Mouse (Mus musculus) embryonic facial prominence, embryonic 12.5 days (tissue): ENCODE measurements around the gene Uqcc2. TPM values are rescaled to one million over a fixed set of nuclear protein-coding genes. Genes with fewer than 3 reads are reported as not detected.

Experiments
- ATAC-seq: fragments of 200-750 bp; cut with Nextera tagmentation; 2 replicates; pipeline ENCODE4 v1.8.0; 2017; ENCODE audit not compliant: insufficient number of reproducible peaks, insufficient read depth, low FRiP score, low TSS enrichment
- H3K27ac ChIP-seq: fragments of 300-500 bp; sonication (generic); 2 replicates; pipeline ENCODE4 v1.5.1; 2016; ENCODE audit warnings: mild to moderate bottlenecking
- H3K27me3 ChIP-seq: fragments of 300-500 bp; sonication (generic); 2 replicates; pipeline ENCODE4 v1.6.1; 2016; ENCODE audit warnings: mild to moderate bottlenecking, moderate library complexity
- H3K36me3 ChIP-seq: fragments of 300-500 bp; sonication (generic); 2 replicates; pipeline ENCODE4 v1.6.1; 2016; ENCODE audit warnings: mild to moderate bottlenecking
- H3K4me1 ChIP-seq: fragments of 300-500 bp; sonication (generic); 2 replicates; pipeline ENCODE4 v1.6.1; 2016
- H3K4me2 ChIP-seq: fragments of 300-500 bp; sonication (generic); replicated peaks from 2 replicates; pipeline ENCODE4 v1.6.1; 2016; ENCODE audit warnings: mild to moderate bottlenecking, moderate library complexity
- H3K4me3 ChIP-seq: fragments of 300-500 bp; sonication (generic); 2 replicates; pipeline ENCODE4 v1.5.1; 2016; ENCODE audit warnings: mild to moderate bottlenecking
- H3K9ac ChIP-seq: fragments of 300-500 bp; sonication (generic); 2 replicates; pipeline ENCODE4 v1.6.1; 2016; ENCODE audit warnings: mild to moderate bottlenecking, moderate library complexity
- H3K9me3 ChIP-seq: fragments of 300-500 bp; sonication (generic); 2 replicates; pipeline ENCODE4 v1.6.1; 2016; ENCODE audit warnings: mild to moderate bottlenecking, moderate library complexity
- WGBS: fragments of 180-500 bp; shearing (Covaris S2); methylation state at CpG from one replicate; pipeline ENCODE4 v1.1.7; 2016; 5-methylcytosine and 5-hydroxymethylcytosine counted together
- polyA plus RNA-seq: library from polyadenylated mRNA; unstranded; fragments of >200 nt; fragmentation: Nextera tagmentation; extraction: Ambion mirVana; gene quantifications from 2 replicates; pipeline ENCODE4 v1.2.1, GENCODE M21; 2016

Gene Uqcc2
- polyA plus RNA-seq, 1 experiment from 2014 or later = 340 TPM

DNA sequence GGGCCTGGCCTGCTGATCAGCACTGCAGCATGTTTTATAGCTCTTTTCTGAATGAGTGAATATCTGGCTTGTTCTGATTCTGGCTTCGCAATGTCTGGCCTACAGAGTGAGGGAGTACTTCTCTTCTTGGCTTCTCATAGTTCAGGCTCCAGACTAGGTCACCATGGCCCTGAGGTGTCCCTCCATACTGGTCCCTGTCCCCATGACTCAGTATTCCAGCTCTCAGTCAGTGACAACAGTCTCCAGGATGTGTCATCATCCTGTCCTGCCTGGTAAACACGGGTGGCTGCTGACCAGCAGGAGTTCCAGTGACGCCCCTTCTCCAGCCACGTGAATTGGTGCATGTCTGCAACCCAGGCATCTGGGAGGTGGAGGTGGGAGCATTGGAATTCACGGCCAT, 37.4 kb upstream of the Uqcc2 start:
- no peak overlapping the region for H3K4me2 ChIP-seq
- H3K27ac ChIP-seq = 0 out of 2 replicates have a peak overlapping the region, but pooled peaks have one; percentile 9
- no peak for ATAC-seq
- peaks cover 36% of the 10 kb centered on the region for H3K4me1 ChIP-seq
- H3K27me3 ChIP-seq = no peaks in the 10 kb centered on the region
- 71% methylated on average over 5 of the region's 5 CpGs for WGBS
- no peak overlapping the region for H3K4me3 ChIP-seq
- no peaks in the 10 kb centered on the region for H3K9me3 ChIP-seq
- no peak overlapping the region for H3K9ac ChIP-seq
- no peaks in the 10 kb centered on the region for H3K36me3 ChIP-seq

DNA sequence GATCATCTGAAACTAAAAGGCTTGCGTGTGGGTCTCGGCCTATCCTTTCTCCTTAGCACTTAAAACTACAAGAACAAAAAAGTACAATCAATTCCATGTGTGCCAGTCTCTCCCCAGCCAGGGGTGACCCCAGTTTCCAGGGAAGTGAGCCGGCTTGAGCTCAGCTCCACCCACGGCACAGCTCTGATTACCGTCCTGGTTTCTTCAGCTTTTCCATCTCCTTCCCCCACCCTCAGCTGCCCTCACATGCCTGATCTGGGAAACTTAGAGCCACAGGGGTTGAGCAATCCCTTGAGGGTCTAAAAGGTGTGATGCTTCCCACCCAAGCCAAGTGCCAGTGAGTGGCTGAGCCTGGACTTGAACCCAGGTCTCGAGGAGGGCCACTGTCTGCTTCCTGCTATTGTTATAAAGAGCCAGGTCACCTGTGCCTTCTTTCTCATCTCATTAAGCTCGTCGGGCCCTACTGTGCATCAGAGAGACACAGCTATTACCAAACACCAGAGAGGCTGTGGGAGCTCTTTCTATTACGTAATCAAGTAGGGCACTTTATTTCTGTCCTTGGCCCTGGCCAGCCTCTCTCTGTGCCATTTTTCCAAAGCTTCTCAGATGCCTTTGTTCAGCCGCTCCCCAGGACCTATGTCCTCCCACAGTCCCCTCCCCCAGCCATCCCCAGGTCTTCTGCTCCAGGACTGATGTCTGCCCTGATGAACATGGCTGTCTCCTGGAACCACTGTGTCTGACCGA, 36.4 kb upstream of the Uqcc2 start:
- H3K27ac ChIP-seq = peak overlapping the region; percentile 89
- no peak overlapping the region for H3K4me3 ChIP-seq
- no peak overlapping the region for H3K9ac ChIP-seq

DNA sequence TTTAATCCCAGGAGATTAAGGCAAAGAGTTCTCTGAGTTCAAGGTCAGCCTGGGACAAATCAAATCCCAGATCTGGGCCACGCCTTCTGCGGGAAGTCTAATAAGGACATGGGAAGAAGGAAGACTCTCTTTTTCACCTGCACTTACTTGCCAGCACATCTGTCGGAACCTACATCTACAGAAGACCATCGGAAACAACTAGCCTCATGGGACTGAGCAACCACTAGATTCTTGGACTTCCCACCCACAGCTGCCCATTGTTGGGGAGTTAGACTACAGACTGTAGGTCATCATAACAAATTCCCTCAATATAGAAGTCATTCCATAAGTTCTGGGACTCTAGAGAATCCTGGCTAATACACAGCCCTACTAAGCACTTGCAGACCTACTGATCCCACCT, 34.9 kb upstream of the Uqcc2 start:
- no peak overlapping the region for H3K27ac ChIP-seq
- no peak for ATAC-seq
- WGBS = 93% methylated on average over 4 of the region's 4 CpGs

More for the DNA sequence above, 36.4 kb upstream of the Uqcc2 start:
- H3K4me1 ChIP-seq = peaks cover 26% of the 10 kb centered on the region
- H3K9me3 ChIP-seq = no peaks in the 10 kb centered on the region
- peaks cover 3% of the 10 kb centered on the region; the same call in 1 of the 2 replicates for H3K27me3 ChIP-seq
- H3K36me3 ChIP-seq = no peaks in the 10 kb centered on the region
- ATAC-seq = peak; percentile 67
- WGBS = 43% methylated on average over 11 of the region's 11 CpGs
- H3K4me2 ChIP-seq = no peak overlapping the region

DNA sequence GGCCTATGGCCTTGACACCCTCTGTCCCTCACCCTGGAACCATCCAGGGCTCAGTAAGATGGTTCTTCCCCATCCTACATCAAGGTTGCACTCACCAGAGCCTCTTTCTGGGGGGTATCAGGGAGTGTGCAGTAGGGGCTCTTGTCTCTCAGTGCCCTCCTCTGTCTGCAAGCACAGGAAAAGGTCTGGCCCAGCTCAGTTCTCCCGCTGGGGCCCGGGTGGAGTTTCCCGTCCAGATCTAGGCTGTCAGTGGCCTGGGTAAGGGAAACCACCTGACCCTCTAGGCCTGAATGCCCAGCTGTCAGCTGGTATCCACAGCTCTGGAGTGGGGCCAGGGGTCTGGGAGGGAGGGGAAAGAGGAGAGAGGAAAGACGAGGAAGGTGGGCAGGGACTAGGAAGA, 33.8 kb upstream of the Uqcc2 start, which contains the start of gene Ip6k3:
Ip6k3 (minus strand) TSS at position 251 of the 400 bp plus-strand sequence.
- ATAC-seq = no peak
- H3K4me3 ChIP-seq = no peak within 1 kb of the TSS
- 42% methylated on average over 4 of the region's 4 CpGs for WGBS
- peaks cover 24% of the 10 kb centered on the region for H3K4me1 ChIP-seq
- H3K36me3 ChIP-seq = no peaks in the 10 kb centered on the region
- H3K27me3 ChIP-seq = peaks cover 3% of the 10 kb centered on the region; the same call in 1 of the 2 replicates
- H3K9ac ChIP-seq = no peak within 1 kb of the TSS
- no peak within 1 kb of the TSS for H3K27ac ChIP-seq
- no peaks in the 10 kb centered on the region for H3K9me3 ChIP-seq
- H3K4me2 ChIP-seq = no peak within 1 kb of the TSS

More for the DNA sequence above, 34.9 kb upstream of the Uqcc2 start:
- Histone ChIP-seq H3K9ac (no peak overlapping the region), H3K4me3 (no peak overlapping the region), H3K4me2 (no peak overlapping the region), H3K36me3 (no peaks in the 10 kb centered on the region), H3K4me1 (peaks cover 24% of the 10 kb centered on the region), H3K27me3 (peaks cover 3% of the 10 kb centered on the region; the same call in 1 of the 2 replicates), H3K9me3 (no peaks in the 10 kb centered on the region)

DNA sequence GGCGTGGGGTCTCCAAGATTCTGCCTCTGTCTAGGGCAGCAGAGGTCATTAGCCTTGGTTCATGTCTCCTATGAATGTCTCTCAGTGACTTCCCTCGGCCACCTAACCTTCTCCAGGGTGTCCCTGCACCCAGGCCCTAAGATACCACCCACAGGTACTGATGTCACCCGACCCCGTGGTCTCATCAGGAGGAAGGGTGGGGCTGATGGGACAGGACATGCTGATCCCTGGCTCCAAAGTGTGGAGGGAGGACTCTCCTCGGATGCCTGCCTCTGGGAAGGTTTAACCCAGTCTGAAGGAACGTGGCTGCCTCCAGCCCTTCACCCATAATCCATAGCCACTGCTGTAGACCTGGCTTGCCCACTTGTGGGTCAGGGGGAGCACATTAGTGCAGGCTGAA, 33.2 kb upstream of the Uqcc2 start:
- no peak overlapping the region for H3K9ac ChIP-seq
- H3K36me3 ChIP-seq = no peaks in the 10 kb centered on the region
- no peak overlapping the region for H3K4me2 ChIP-seq
- H3K27ac ChIP-seq = no peak overlapping the region
- H3K4me1 ChIP-seq = peaks cover 24% of the 10 kb centered on the region
- H3K27me3 ChIP-seq = peaks cover 3% of the 10 kb centered on the region; the same call in 1 of the 2 replicates
- no peaks in the 10 kb centered on the region for H3K9me3 ChIP-seq
- no peak overlapping the region for H3K4me3 ChIP-seq
- ATAC-seq = no peak
- WGBS = 77% methylated on average over 6 of the region's 6 CpGs

DNA sequence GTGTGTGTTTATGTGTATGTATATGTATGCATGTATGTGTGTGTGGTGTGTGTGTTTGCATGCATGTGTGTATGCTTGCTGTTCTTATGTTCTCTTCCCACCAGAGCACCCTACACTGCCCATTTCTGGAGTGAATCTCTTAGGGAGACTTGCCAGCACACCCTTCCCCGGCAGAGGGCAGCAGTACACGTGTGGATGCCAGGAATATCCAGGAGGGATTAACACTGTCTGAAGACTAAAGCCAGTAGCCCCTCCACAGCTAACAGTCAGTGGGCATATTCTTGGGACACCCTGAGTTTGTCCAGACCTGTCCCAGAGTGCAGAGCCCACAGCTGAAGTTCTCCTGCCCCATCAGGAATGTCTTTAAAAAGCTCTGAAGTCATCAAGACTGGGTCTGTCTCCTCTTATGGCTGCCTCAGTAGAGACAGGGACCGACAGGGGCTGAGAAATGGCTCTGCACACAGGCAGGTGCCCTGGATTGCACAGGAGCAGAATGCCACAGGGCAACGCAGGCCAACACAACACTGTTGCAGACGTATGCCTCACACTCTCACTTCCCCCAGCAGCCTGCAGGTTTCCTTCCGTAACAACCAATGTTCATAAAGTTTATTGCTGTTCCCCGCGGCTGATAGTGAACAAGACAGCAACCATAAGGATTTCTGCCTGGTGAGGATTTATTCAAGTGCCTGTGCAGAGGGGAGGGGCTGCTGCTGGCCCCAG, 31.5 kb upstream of the Uqcc2 start:
- Histone ChIP-seq H3K4me2 (no peak overlapping the region), H3K36me3 (no peaks in the 10 kb centered on the region), H3K4me3 (no peak overlapping the region), H3K9ac (no peak overlapping the region), H3K27ac (no peak overlapping the region), H3K4me1 (peaks cover 13% of the 10 kb centered on the region), H3K27me3 (peaks cover 3% of the 10 kb centered on the region; the same call in 1 of the 2 replicates), H3K9me3 (no peaks in the 10 kb centered on the region)
- WGBS = 63% methylated on average over 8 of the region's 8 CpGs
- no peak for ATAC-seq

DNA sequence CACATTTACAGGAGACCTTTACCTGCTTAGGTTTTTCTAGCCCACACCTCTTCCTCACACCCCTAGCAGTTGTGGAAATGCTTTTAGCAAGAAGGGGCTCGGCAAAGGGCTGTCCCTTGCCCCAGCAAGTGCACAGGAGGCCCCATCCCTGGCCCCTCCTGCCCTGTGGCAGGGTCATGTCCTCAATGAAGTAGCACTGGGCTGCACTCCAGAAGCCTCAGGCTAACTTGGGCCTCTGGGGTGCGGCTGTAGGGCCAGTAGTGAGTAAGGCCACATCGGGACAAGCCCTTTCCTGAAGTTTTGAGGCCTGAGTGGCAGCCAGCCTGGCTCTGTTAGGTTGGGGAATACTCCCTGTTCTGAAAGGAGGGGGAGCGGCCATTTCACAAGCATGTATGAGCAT, 27.2 kb upstream of the Uqcc2 start:
- H3K4me3 ChIP-seq = no peak overlapping the region
- H3K4me1 ChIP-seq = no peaks in the 10 kb centered on the region
- WGBS = 61% methylated on average over 4 of the region's 4 CpGs
- H3K27me3 ChIP-seq = peaks cover 3% of the 10 kb centered on the region; the same call in 1 of the 2 replicates
- H3K9me3 ChIP-seq = no peaks in the 10 kb centered on the region
- no peak overlapping the region for H3K9ac ChIP-seq
- no peaks in the 10 kb centered on the region for H3K36me3 ChIP-seq
- H3K4me2 ChIP-seq = no peak overlapping the region
- no peak for ATAC-seq
- H3K27ac ChIP-seq = no peak overlapping the region

DNA sequence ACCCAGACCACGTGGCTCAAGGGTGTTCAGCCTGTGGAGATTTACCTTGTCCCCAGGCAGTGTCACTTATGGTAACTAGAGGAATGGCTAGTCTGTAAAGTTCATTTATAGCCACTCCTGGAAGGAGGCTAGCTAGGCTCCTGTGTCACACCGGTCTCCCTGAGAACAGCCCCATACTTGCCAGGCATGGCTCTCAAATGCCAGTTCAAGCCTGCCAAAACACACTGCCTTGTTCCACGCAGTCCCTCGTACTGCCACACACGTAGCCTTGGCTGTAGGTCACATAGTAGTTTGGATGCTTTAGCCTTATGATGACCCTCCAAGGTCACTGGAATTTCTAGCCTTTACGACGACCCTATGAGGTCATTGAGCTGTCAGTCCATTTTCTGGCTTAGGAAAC, 25.5 kb upstream of the Uqcc2 start:
- ATAC-seq = no peak
- WGBS = 66% methylated on average over 7 of the region's 7 CpGs
- no peak overlapping the region for H3K27ac ChIP-seq

DNA sequence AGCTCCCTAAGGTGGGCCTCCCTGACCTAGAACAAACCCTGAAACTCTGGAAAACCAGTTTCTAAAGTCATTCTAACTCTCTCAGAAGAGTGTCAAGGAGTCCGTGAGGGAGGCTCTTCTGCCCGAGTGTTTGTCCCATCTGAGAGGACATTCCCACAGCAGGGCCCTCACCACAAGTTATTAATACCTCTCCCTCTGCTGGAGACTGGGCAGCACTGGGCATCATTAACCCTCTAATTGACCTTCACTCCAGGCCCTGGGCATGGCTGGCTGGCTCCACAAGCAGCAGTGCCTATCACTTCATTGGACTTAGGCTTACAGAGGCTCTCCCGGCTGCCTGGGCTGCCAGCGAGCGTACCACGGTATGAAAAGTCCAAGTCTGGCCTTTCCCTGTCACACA, 24.7 kb upstream of the Uqcc2 start:
- H3K27me3 ChIP-seq = no peaks in the 10 kb centered on the region
- 0 out of 2 replicates have a peak overlapping the region, but pooled peaks have one; percentile 3 for H3K4me3 ChIP-seq
- peaks cover 9% of the 10 kb centered on the region for H3K4me1 ChIP-seq
- no peaks in the 10 kb centered on the region for H3K36me3 ChIP-seq
- no peak overlapping the region for H3K4me2 ChIP-seq
- 81% methylated on average over 6 of the region's 6 CpGs for WGBS
- H3K9ac ChIP-seq = no peak overlapping the region
- no peak overlapping the region for H3K27ac ChIP-seq
- no peak for ATAC-seq
- H3K9me3 ChIP-seq = no peaks in the 10 kb centered on the region

More for the DNA sequence above, 25.5 kb upstream of the Uqcc2 start:
- no peaks in the 10 kb centered on the region for H3K9me3 ChIP-seq
- no peaks in the 10 kb centered on the region for H3K36me3 ChIP-seq
- no peak overlapping the region for H3K9ac ChIP-seq
- H3K27me3 ChIP-seq = no peaks in the 10 kb centered on the region
- no peak overlapping the region for H3K4me2 ChIP-seq
- no peak overlapping the region for H3K4me3 ChIP-seq
- H3K4me1 ChIP-seq = peaks cover 2% of the 10 kb centered on the region

DNA sequence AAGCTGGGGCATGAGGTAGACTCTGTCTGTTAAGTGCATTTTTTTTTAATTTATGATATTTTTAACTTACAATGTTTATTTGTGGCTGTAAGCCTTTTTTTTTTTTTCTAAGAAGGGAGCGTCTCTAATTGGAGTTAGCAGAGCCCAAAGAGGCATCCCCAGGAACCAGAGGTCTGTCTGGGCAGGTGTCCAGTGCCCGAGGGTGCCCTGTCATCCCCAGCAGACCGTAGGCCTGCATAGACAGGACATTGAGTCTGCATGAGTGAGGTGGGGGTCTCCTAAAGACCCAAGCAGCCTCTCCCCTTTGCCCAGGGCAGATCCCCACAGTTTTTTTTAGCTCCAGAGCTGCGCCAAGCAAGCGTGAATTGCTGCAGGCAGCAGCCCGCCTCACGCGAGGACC, 22.0 kb upstream of the Uqcc2 start:
- Histone ChIP-seq H3K36me3 (no peaks in the 10 kb centered on the region), H3K4me2 (no peak overlapping the region), H3K27me3 (no peaks in the 10 kb centered on the region), H3K4me3 (no peak overlapping the region), H3K27ac (no peak overlapping the region), H3K4me1 (peaks cover 19% of the 10 kb centered on the region), H3K9me3 (no peaks in the 10 kb centered on the region), H3K9ac (no peak overlapping the region)
- no peak for ATAC-seq
- WGBS = 77% methylated on average over 8 of the region's 8 CpGs

DNA sequence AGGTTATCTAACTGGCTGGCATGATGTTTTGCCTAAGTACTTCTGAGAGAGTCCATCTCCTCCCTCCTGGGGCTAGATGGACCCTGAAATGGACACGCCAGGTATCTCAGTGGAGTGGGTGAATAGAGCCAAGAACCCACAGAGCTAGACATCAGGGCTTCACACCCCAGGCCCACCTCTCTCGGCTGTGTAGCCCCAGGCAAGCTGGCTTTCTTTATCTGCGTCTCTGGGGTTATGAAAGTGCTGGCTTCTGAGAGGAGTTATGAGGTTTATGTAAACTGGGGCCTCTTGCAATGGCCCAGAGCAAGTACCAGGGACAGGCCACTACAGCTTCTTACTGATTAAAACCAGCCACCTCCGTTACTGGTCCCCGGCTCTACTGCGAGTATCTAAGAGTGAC, 21.2 kb upstream of the Uqcc2 start:
- Histone ChIP-seq H3K27ac (no peak overlapping the region), H3K9me3 (no peaks in the 10 kb centered on the region), H3K4me2 (no peak overlapping the region), H3K36me3 (no peaks in the 10 kb centered on the region), H3K4me1 (peaks cover 23% of the 10 kb centered on the region), H3K27me3 (no peaks in the 10 kb centered on the region), H3K4me3 (no peak overlapping the region), H3K9ac (no peak overlapping the region)
- WGBS = 61% methylated on average over 6 of the region's 6 CpGs
- ATAC-seq = no peak

DNA sequence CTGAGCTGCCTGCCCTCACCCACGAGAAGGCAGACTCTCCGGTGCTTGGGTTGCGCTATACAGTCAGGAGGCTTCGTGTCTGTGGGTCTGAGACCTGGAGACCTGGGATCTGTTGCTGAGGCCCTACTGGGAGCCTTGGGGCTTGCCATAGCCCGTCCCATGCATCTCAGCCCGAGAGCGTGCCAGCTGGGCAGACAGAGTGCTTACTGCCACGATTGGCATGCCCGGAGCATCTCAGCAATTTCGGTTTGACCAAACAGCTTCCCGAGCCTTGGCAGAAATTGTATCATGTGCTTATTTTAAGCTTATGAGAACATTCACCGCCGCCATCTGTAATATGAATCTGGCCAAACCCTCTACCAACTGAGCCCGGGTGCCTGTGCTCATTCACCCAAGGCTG, 20.5 kb upstream of the Uqcc2 start:
- 89% methylated on average over 14 of the region's 14 CpGs for WGBS

More for the DNA sequence above, 20.5 kb upstream of the Uqcc2 start:
- H3K4me3 ChIP-seq = no peak overlapping the region
- H3K4me1 ChIP-seq = peaks cover 23% of the 10 kb centered on the region
- H3K36me3 ChIP-seq = no peaks in the 10 kb centered on the region
- ATAC-seq = no peak
- no peak overlapping the region for H3K9ac ChIP-seq
- no peaks in the 10 kb centered on the region for H3K27me3 ChIP-seq
- no peak overlapping the region for H3K27ac ChIP-seq
- H3K4me2 ChIP-seq = no peak overlapping the region
- H3K9me3 ChIP-seq = no peaks in the 10 kb centered on the region
